Mouse (Mus musculus) retina, postnatal 7 days (tissue): ENCODE data around the gene Cyp4a30b.
"Not testable (repeated sequence)": the region's sequence is repeated elsewhere in the genome, so short reads cannot be mapped to it uniquely, and the experiment has no call there.

ENCODE experiments used
- DNase-seq: peaks from one replicate; pipeline ENCODE4 v3.0.0-alpha.2; 2012; ENCODE audit warnings: low read depth, low spot score

The Cyp4a30b gene

GRCm38 (mm10) chr4:115452304-115452703, at the start of gene Cyp4a30b:
TSS of gene Cyp4a30b (plus strand) at chr4:115452604.
- DNase-seq = no peak

GRCm38 (mm10) chr4:115411324-115411723, 41.1 kb upstream of the Cyp4a30b start, which contains the start of gene Cyp4a12b:
TSS of gene Cyp4a12b (plus strand) at chr4:115411624.
- DNase-seq = not testable (repeated sequence)

- DNase-seq = no peak
These were observed 1.7 kb upstream of the Cyp4a30b start for GRCm38 (mm10) chr4:115450577-115451137.

GRCm38 (mm10) chr4:115473585-115473984, 21.2 kb downstream of the Cyp4a30b start:
- DNase-seq = not testable (repeated sequence)

- DNase-seq = not testable (repeated sequence)
These were observed 23.6 kb downstream of the Cyp4a30b start for GRCm38 (mm10) chr4:115476051-115476450.

- DNase-seq = no peak
These were observed 28.7 kb downstream of the Cyp4a30b start for GRCm38 (mm10) chr4:115481006-115481652.

GRCm38 (mm10) chr4:115496001-115496400, 43.6 kb downstream of the Cyp4a30b start, which contains the start of gene Cyp4a14:
TSS of gene Cyp4a14 (minus strand) at chr4:115496142.
- no peak for DNase-seq

- no peak for DNase-seq
These were observed 45.1 kb downstream of the Cyp4a30b start for GRCm38 (mm10) chr4:115497466-115497865.

GRCm38 (mm10) chr4:115513964-115514363, 61.6 kb downstream of the Cyp4a30b start:
- not testable (repeated sequence) for DNase-seq

- DNase-seq = not testable (repeated sequence)
These were observed 65.6 kb downstream of the Cyp4a30b start, which contains the start of gene Cyp4a10 for GRCm38 (mm10) chr4:115518000-115518399. TSS of gene Cyp4a10 (plus strand) at chr4:115518264.

- no peak for DNase-seq
These were observed 67.0 kb downstream of the Cyp4a30b start for GRCm38 (mm10) chr4:115519444-115519843.
